Mouse (Mus musculus) cortical plate, adult 2 months (tissue): ENCODE results near the gene Tiam1.

ENCODE experiments used
- CTCF ChIP-seq: fragments of 200-500 bp; IDR thresholded peaks from 2 replicates; pipeline ENCODE4 v1.5.1; 2011; ENCODE audit warnings: mild to moderate bottlenecking, control low read depth, low read length; ENCODE audit not compliant: insufficient read depth; ENCODE audit errors: extremely low read depth
- POLR2A ChIP-seq: fragments of 200-500 bp; IDR thresholded peaks from 2 replicates; pipeline ENCODE4 v1.6.1; 2011; ENCODE audit warnings: mild to moderate bottlenecking, low read length, control low read depth; ENCODE audit not compliant: insufficient read depth; ENCODE audit errors: extremely low read depth

GRCm38 (mm10) chr16:90007391-90007977 is 136.1 kb downstream of the Tiam1 start:
- TF ChIP-seq CTCF (no peak), POLR2A (no peak)
